Mouse (Mus musculus) MEL (cell line): ENCODE measurements around the gene Eomes. TPM values are rescaled to one million over a fixed set of nuclear protein-coding genes. Genes with fewer than 3 reads are reported as not detected.

Source experiments
- DNase-seq: peaks from one replicate; pipeline ENCODE4 v3.0.0; 2011; ENCODE audit warnings: low read depth, low spot score
- H3K27ac ChIP-seq: 2 replicates; pipeline ENCODE4 v1.5.1; 2012; ENCODE audit warnings: low read depth, mild to moderate bottlenecking, control low read depth, low read length, moderate library complexity; ENCODE audit not compliant: control insufficient read depth
- H3K27me3 ChIP-seq, 2 experiments: fragments of 150-350 bp in 1 of 2; sonication (generic) in 1 of 2; 2 replicates each; pipeline ENCODE4 v1.6.1; 2012; ENCODE audit warnings: low read length in 2 of 2, mild to moderate bottlenecking in 2 of 2, improper control_type of control experiment in 1 of 2, moderate library complexity in 1 of 2; ENCODE audit not compliant: insufficient read depth in 2 of 2, control insufficient read depth in 1 of 2
- H3K36me3 ChIP-seq, 2 experiments: 2 replicates each; pipeline ENCODE4 v1.6.1; 2012 to 2014; ENCODE audit warnings: low read length in 2 of 2, improper control_type of control experiment in 1 of 2, inconsistent platforms in 1 of 2, mild to moderate bottlenecking in 1 of 2; ENCODE audit not compliant: insufficient read depth in 2 of 2, control insufficient read depth in 1 of 2
- H3K4me1 ChIP-seq, 2 experiments: fragments of 150-350 bp in 1 of 2; sonication (generic) in 1 of 2; 2 replicates each; pipeline ENCODE4 v1.6.1; 2012; ENCODE audit warnings: low read length in 2 of 2, improper control_type of control experiment in 1 of 2, mild to moderate bottlenecking in 1 of 2; ENCODE audit not compliant: insufficient read depth in 2 of 2, control insufficient read depth in 1 of 2
- H3K4me3 ChIP-seq, 2 experiments: fragments of 150-350 bp in 1 of 2; sonication (generic) in 1 of 2; 2 replicates each; pipeline ENCODE4 v1.5.1; 2012; ENCODE audit warnings: low read depth in 2 of 2, low read length in 2 of 2, mild to moderate bottlenecking in 2 of 2, moderate library complexity in 2 of 2, control low read depth in 1 of 2, improper control_type of control experiment in 1 of 2; ENCODE audit not compliant: control insufficient read depth in 1 of 2, insufficient read depth in 1 of 2
- H3K79me2 ChIP-seq: 2 replicates; pipeline ENCODE4 v1.6.1; 2012; ENCODE audit warnings: mild to moderate bottlenecking, low read length, moderate library complexity; ENCODE audit not compliant: control insufficient read depth, poor library complexity, insufficient read depth
- H3K9ac ChIP-seq: 2 replicates; pipeline ENCODE4 v1.6.1; 2012; ENCODE audit warnings: low read depth, mild to moderate bottlenecking, control low read depth, low read length, moderate library complexity; ENCODE audit not compliant: control insufficient read depth, poor library complexity, severe bottlenecking
- H3K9me3 ChIP-seq: fragments of 150-350 bp; sonication (generic); replicated peaks from 2 replicates; pipeline ENCODE4 v1.6.1; 2012; ENCODE audit warnings: mild to moderate bottlenecking, low read length, improper control_type of control experiment, moderate library complexity; ENCODE audit not compliant: insufficient read depth
- CHD2 ChIP-seq: IDR thresholded peaks from 2 replicates; pipeline ENCODE4 v1.6.1; 2011; ENCODE audit warnings: low read length, improper control_type of control experiment
- E2F4 ChIP-seq: IDR thresholded peaks from 2 replicates; pipeline ENCODE4 v1.6.1; 2011; ENCODE audit warnings: low read depth, low read length, improper control_type of control experiment, borderline replicate concordance
- GATA1 ChIP-seq: IDR thresholded peaks from 2 replicates; pipeline ENCODE4 v1.6.1; 2011; ENCODE audit warnings: low read depth, low read length, improper control_type of control experiment
- HCFC1 ChIP-seq: IDR thresholded peaks from 2 replicates; pipeline ENCODE4 v1.6.1; 2012; ENCODE audit warnings: low read depth, mild to moderate bottlenecking, inconsistent platforms, low read length, improper control_type of control experiment, moderate library complexity
- JUND ChIP-seq: IDR thresholded peaks from 2 replicates; pipeline ENCODE4 v1.6.1; 2011; ENCODE audit warnings: low read depth, mild to moderate bottlenecking, improper control_type of control experiment, low read length
- MAZ ChIP-seq: IDR thresholded peaks from 2 replicates; pipeline ENCODE4 v1.6.1; 2012; ENCODE audit warnings: low read depth, mild to moderate bottlenecking, inconsistent platforms, low read length, improper control_type of control experiment
- MEF2A ChIP-seq: IDR thresholded peaks from 2 replicates; pipeline ENCODE4 v1.6.1; 2014; ENCODE audit warnings: low read depth, mild to moderate bottlenecking, inconsistent platforms, low read length, improper control_type of control experiment; ENCODE audit not compliant: poor library complexity, insufficient replicate concordance, severe bottlenecking; ENCODE audit errors: extremely low read depth
- MXI1 ChIP-seq: IDR thresholded peaks from 2 replicates; pipeline ENCODE4 v1.6.1; 2011; ENCODE audit warnings: mild to moderate bottlenecking, low read depth, low read length, improper control_type of control experiment
- MYB ChIP-seq: IDR thresholded peaks from 2 replicates; pipeline ENCODE4 v1.6.1; 2011; ENCODE audit warnings: mild to moderate bottlenecking, low read depth, low read length, improper control_type of control experiment
- NELFE ChIP-seq: IDR thresholded peaks from 2 replicates; pipeline ENCODE4 v1.6.1; 2011; ENCODE audit warnings: low read depth, low read length, improper control_type of control experiment
- NRF1 ChIP-seq: IDR thresholded peaks from 2 replicates; pipeline ENCODE4 v1.6.1; 2014; ENCODE audit warnings: low read depth, mild to moderate bottlenecking, inconsistent platforms, low read length, improper control_type of control experiment, moderate library complexity; ENCODE audit not compliant: poor library complexity, insufficient read depth, severe bottlenecking
- POLR2A ChIP-seq, 2 experiments: IDR thresholded peaks; 2 replicates each; pipeline ENCODE4 v1.6.1; 2011 to 2012; ENCODE audit warnings: low read length in 2 of 2, mild to moderate bottlenecking in 2 of 2, control low read depth in 1 of 2, improper control_type of control experiment in 1 of 2, low read depth in 1 of 2, moderate library complexity in 1 of 2; ENCODE audit not compliant: control insufficient read depth in 1 of 2, insufficient read depth in 1 of 2, poor library complexity in 1 of 2
- POLR2AphosphoS5 ChIP-seq: IDR thresholded peaks from 2 replicates; pipeline ENCODE4 v1.6.1; 2012; ENCODE audit warnings: low read depth, borderline replicate concordance, mild to moderate bottlenecking, inconsistent platforms, low read length, moderate library complexity, mixed read lengths
- RCOR1 ChIP-seq: IDR thresholded peaks from 2 replicates; pipeline ENCODE4 v1.6.1; 2012; ENCODE audit warnings: low read depth, mild to moderate bottlenecking, inconsistent platforms, low read length, improper control_type of control experiment
- SIN3A ChIP-seq: IDR thresholded peaks from 2 replicates; pipeline ENCODE4 v1.6.1; 2012; ENCODE audit warnings: low read length, improper control_type of control experiment, inconsistent platforms
- TBP ChIP-seq: IDR thresholded peaks from 2 replicates; pipeline ENCODE4 v1.8.0; 2011; ENCODE audit warnings: low read depth, low read length, improper control_type of control experiment
- UBTF ChIP-seq: IDR thresholded peaks from 2 replicates; pipeline ENCODE4 v1.6.1; 2012; ENCODE audit warnings: low read depth, mild to moderate bottlenecking, inconsistent platforms, low read length, improper control_type of control experiment, moderate library complexity, borderline replicate concordance; ENCODE audit not compliant: insufficient read depth
- ZC3H11A ChIP-seq: IDR thresholded peaks from 2 replicates; pipeline ENCODE4 v1.6.1; 2012; ENCODE audit warnings: low read depth, mild to moderate bottlenecking, inconsistent platforms, low read length, improper control_type of control experiment
- polyA plus RNA-seq, 2 experiments: library from polyadenylated mRNA; stranded (reverse) in 1 of 2; unstranded in 1 of 2; fragments of >175 nt in 1 of 2; fragments of >200 nt in 1 of 2; gene quantifications; 2 replicates each; pipeline versions ENCODE4 v1.2.1 to v1.2.4; 2012; ENCODE audit warnings: low replicate concordance in 2 of 2, low read depth in 1 of 2; ENCODE audit not compliant: insufficient read length in 2 of 2, insufficient read depth in 1 of 2, missing spikeins in 1 of 2
- total RNA-seq: library from RNA; depleted of rRNA; stranded (reverse); fragments of 300-350 nt; gene quantifications from 2 replicates; pipeline ENCODE4 v1.2.3, GENCODE M21; 2012

Gene Eomes
- total and polyA plus RNA-seq, 3 experiments, result not detected

GRCm38 (mm10) chr9:118471296-118471695 lies 6.7 kb upstream of the Eomes start:
- DNase-seq, result no peak
- no peaks in the 10 kb centered on the region for H3K4me1 ChIP-seq
- H3K27me3 ChIP-seq, result no peaks in the 10 kb centered on the region; a peak in 1 of 4 replicates
- H3K4me3 ChIP-seq, result no peak overlapping the region
- no peaks in the 10 kb centered on the region for H3K79me2 ChIP-seq
- TF ChIP-seq SIN3A (no peak), HCFC1 (no peak), POLR2AphosphoS5 (no peak), MAZ (no peak), NRF1 (no peak), JUND (no peak), MXI1 (no peak), POLR2A (IDR thresholded peaks at IDR 0.05; ENCODE audit: control insufficient read depth in 1 of 2, insufficient read depth in 1 of 2, low read depth in 1 of 2, low read length in 2 of 2, poor library complexity in 1 of 2) (no peak), ZC3H11A (no peak), CHD2 (no peak), E2F4 (no peak), RCOR1 (no peak), UBTF (no peak), MEF2A (no peak), GATA1 (no peak), MYB (no peak)
- TF ChIP-seq, all 39 proteins: peak for 0
- no peaks in the 10 kb centered on the region for H3K9me3 ChIP-seq
- H3K9ac ChIP-seq, result no peak overlapping the region
- H3K36me3 ChIP-seq, result no peaks in the 10 kb centered on the region
- H3K27ac ChIP-seq, result no peak overlapping the region

GRCm38 (mm10) chr9:118476211-118476765 lies 1.7 kb upstream of the Eomes start:
- Histone ChIP-seq H3K4me3 (no peak overlapping the region), H3K9me3 (no peaks in the 10 kb centered on the region), H3K79me2 (no peaks in the 10 kb centered on the region), H3K4me1 (no peaks in the 10 kb centered on the region), H3K9ac (no peak overlapping the region), H3K27me3 (no peaks in the 10 kb centered on the region; a peak in 1 of 4 replicates), H3K27ac (no peak overlapping the region), H3K36me3 (no peaks in the 10 kb centered on the region)
- DNase-seq, result no peak
- TF ChIP-seq NELFE, result no peak
- no peak for TF ChIP-seq CHD2
- no peak for TF ChIP-seq TBP
